Mouse (Mus musculus) G1E (cell line): ENCODE results near the gene Zc3h15. TPM values are rescaled to one million over a fixed set of nuclear protein-coding genes. Genes with fewer than 3 reads are reported as not detected.

ENCODE experiments used
- ATAC-seq: 2 replicates; pipeline ENCODE4 v1.8.0; 2016; ENCODE audit warnings: mild to moderate bottlenecking; ENCODE audit not compliant: insufficient number of reproducible peaks, poor library complexity, low FRiP score, severe bottlenecking; ENCODE audit errors: extremely low read depth
- DNase-seq: peaks from one replicate; pipeline ENCODE4 v3.0.0; 2012; ENCODE audit warnings: low spot score
- H3K27me3 ChIP-seq: 2 replicates; pipeline ENCODE4 v1.6.1; 2012; ENCODE audit warnings: mild to moderate bottlenecking, low read length, inconsistent platforms; ENCODE audit not compliant: insufficient read depth
- H3K36me3 ChIP-seq: replicated peaks from 2 replicates; pipeline ENCODE3; 2012; ENCODE audit warnings: mild to moderate bottlenecking, inconsistent platforms
- H3K4me1 ChIP-seq: 2 replicates; pipeline ENCODE4 v1.6.1; 2012; ENCODE audit warnings: low read depth, low read length, inconsistent platforms, mixed read lengths; ENCODE audit not compliant: insufficient read depth
- H3K4me3 ChIP-seq: 2 replicates; pipeline ENCODE4 v1.5.1; 2012; ENCODE audit warnings: low read depth, mild to moderate bottlenecking, inconsistent platforms, low read length, moderate library complexity, mixed read lengths
- H3K9me3 ChIP-seq: replicated peaks from 2 replicates; pipeline ENCODE4 v1.6.1; 2012; ENCODE audit warnings: inconsistent platforms
- CTCF ChIP-seq: IDR thresholded peaks from 2 replicates; pipeline ENCODE4 v1.5.1; 2012; ENCODE audit warnings: low read depth, low read length, inconsistent platforms, mixed read lengths
- GATA1 ChIP-seq: IDR thresholded peaks from 2 replicates; pipeline ENCODE4 v1.6.1; 2012; ENCODE audit warnings: borderline replicate concordance, low read length, inconsistent platforms, mixed read lengths
- GATA2 ChIP-seq: IDR thresholded peaks from 2 replicates; pipeline ENCODE4 v1.6.1; 2012; ENCODE audit warnings: low read depth, low read length, inconsistent platforms, borderline replicate concordance
- POLR2AphosphoS5 ChIP-seq: IDR thresholded peaks from 2 replicates; pipeline ENCODE4 v1.6.1; 2012; ENCODE audit warnings: low read depth, low read length, inconsistent platforms; ENCODE audit not compliant: insufficient replicate concordance
- TAL1 ChIP-seq: conservative IDR thresholded peaks from 2 replicates; pipeline ENCODE4 v1.6.1; 2012; ENCODE audit warnings: low read depth, low read length, inconsistent platforms, mixed read lengths
- polyA plus RNA-seq: library from polyadenylated mRNA; stranded (reverse); fragments of >175 nt; gene quantifications from 2 replicates; pipeline ENCODE4 v1.2.3, GENCODE M21; 2012
- total RNA-seq, 2 experiments: library from RNA; stranded (forward) in 1 of 2; stranded (reverse) in 1 of 2; fragments of 200-1000 nt in 1 of 2; fragments of >200 nt in 1 of 2; fragmentation: Nextera tagmentation in 1 of 2; gene quantifications; 2 replicates each; pipeline ENCODE4 v1.2.3; 2014 to 2017

Zc3h15 gene
- total and polyA plus RNA-seq, 3 experiments: 145 to 812 (median 154) TPM

GRCm38 (mm10) chr2:83676226-83676870 is 32.1 kb downstream of the Zc3h15 start:
- ATAC-seq (no peak), DNase-seq (no peak)
- TF ChIP-seq GATA1 (no peak), TAL1 (no peak), CTCF (no peak), GATA2 (no peak), POLR2AphosphoS5 (no peak)
- Histone ChIP-seq H3K4me3 (no peak overlapping the region), H3K4me1 (peaks cover 17% of the 10 kb centered on the region), H3K36me3 (peaks cover 56% of the 10 kb centered on the region), H3K9me3 (no peaks in the 10 kb centered on the region), H3K27me3 (no peaks in the 10 kb centered on the region)

GRCm38 (mm10) chr2:83681332-83681731 is 37.1 kb downstream of the Zc3h15 start:
- TF ChIP-seq TAL1 (no peak), GATA1 (no peak), CTCF (no peak), GATA2 (no peak), POLR2AphosphoS5 (no peak)
- H3K36me3 ChIP-seq: peaks cover 27% of the 10 kb centered on the region
- H3K9me3 ChIP-seq: no peaks in the 10 kb centered on the region
- H3K27me3 ChIP-seq: no peaks in the 10 kb centered on the region
- DNase-seq: no peak
- H3K4me1 ChIP-seq: 0 out of 2 replicates have a peak, but pooled peaks cover under 1% of the 10 kb centered on the region
- no peak overlapping the region for H3K4me3 ChIP-seq
- ATAC-seq: no peak

DNA sequence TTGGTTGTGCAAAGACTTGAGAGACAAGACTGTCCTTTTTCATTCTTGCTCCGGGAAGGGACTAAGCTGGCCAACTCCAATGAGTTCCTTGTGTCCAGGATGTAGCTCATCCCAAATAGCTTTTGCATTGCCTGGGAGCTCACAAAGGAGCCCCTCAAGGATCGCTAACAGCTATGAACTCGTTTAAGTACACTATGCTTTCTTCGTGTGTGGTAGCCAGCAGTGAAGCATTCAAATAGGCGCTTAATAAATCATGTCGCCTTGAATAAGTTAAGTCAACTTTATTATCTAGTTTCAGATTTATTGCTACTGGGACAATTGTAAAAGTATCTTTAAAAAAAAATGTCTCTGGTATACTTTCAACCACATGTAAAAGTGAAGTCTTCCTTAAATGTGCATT is 37.5 kb downstream of the Zc3h15 start:
- no peaks in the 10 kb centered on the region for H3K9me3 ChIP-seq
- ATAC-seq: no peak
- TF ChIP-seq CTCF (no peak), TAL1 (no peak), GATA2 (no peak), GATA1 (no peak), POLR2AphosphoS5 (no peak)
- H3K36me3 ChIP-seq: peaks cover 24% of the 10 kb centered on the region
- H3K4me3 ChIP-seq: no peak overlapping the region
- DNase-seq: no peak
- no peaks in the 10 kb centered on the region for H3K27me3 ChIP-seq
- H3K4me1 ChIP-seq: no peaks in the 10 kb centered on the region

DNA sequence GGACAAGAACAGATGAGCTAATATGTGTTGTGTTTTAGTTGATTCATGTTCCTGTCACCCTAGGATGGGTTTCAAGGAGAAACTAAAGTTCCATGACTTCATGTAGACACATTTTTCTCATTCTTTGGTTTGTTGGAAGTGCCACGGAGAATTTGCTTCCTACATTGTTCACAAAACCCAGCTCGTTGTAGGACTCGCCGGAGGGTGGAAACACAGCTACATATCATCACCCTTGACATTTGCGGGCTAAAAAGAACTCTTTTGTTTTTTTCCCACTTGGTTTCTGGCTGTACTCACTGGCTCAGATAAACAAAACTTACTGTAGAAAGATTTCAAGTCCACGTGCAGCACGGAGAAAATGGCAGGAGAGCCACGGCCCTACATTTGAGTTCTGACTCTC is 38.0 kb downstream of the Zc3h15 start:
- no peak for ATAC-seq
- no peak for DNase-seq
- Histone ChIP-seq H3K9me3 (no peaks in the 10 kb centered on the region), H3K36me3 (peaks cover 19% of the 10 kb centered on the region), H3K4me3 (no peak overlapping the region), H3K27me3 (no peaks in the 10 kb centered on the region), H3K4me1 (no peaks in the 10 kb centered on the region)
- no peak for TF ChIP-seq CTCF
- TF ChIP-seq GATA2: no peak
- TF ChIP-seq TAL1: no peak
- no peak for TF ChIP-seq GATA1
- no peak for TF ChIP-seq POLR2AphosphoS5

- Histone ChIP-seq H3K36me3 (peaks cover 17% of the 10 kb centered on the region), H3K4me1 (no peaks in the 10 kb centered on the region)
- ATAC-seq: no peak
Observed at GRCm38 (mm10) chr2:83683731-83684519, 39.7 kb downstream of the Zc3h15 start.

DNA sequence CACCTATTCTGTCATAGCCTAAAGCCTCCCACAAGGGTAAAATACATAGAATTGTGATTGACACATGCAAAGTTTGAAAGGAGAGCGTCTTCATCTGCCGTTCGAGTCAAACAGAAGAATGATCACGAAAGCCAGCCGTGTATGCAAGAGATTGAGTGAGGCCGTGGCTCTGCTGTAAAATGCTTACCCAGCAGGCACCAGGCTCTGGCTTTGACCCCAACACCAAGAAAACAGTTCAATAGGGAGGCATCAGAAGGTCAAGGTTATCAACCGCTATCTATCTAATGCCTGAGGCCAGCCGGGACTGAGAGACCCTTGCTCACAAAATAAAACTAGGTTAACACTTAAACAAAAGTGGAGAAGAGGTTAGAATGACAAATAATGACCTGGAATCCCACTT is 40.5 kb downstream of the Zc3h15 start:
- H3K36me3 ChIP-seq: peaks cover 17% of the 10 kb centered on the region
- no peak overlapping the region for H3K4me3 ChIP-seq
- ATAC-seq (no peak), DNase-seq (no peak)
- no peak for TF ChIP-seq GATA2
- no peak for TF ChIP-seq GATA1
- TF ChIP-seq CTCF: no peak
- no peak for TF ChIP-seq POLR2AphosphoS5
- no peak for TF ChIP-seq TAL1
- no peaks in the 10 kb centered on the region for H3K4me1 ChIP-seq
- peaks cover 11% of the 10 kb centered on the region for H3K9me3 ChIP-seq
- no peaks in the 10 kb centered on the region for H3K27me3 ChIP-seq

More at GRCm38 (mm10) chr2:83683731-83684519, 39.7 kb downstream of the Zc3h15 start:
- no peak overlapping the region for H3K4me3 ChIP-seq
- TF ChIP-seq GATA2 (no peak), POLR2AphosphoS5 (no peak), GATA1 (no peak), TAL1 (no peak), CTCF (no peak)
- no peaks in the 10 kb centered on the region for H3K27me3 ChIP-seq
- no peak for DNase-seq
- peaks cover 6% of the 10 kb centered on the region for H3K9me3 ChIP-seq
